In genomic region chr9:24624896-24625295, GRCm38 (mm10) we compare ENCODE assay signal across 38 mouse cellular contexts. TPM values are rescaled to one million over a fixed set of nuclear protein-coding genes. Genes with fewer than 3 reads are reported as not detected.
"Had no signal": no experiment of that assay in that cellular context is flagged by ENCODE, and none has a peak within 500 bp of the region (broad histone marks: within the 10 kb centered on the region; RNA-seq: fewer than 3 reads in every experiment).

TSS of gene Cypt4 (plus strand) at chr9:24625196.

- H3K27me3 ChIP-seq: embryonic facial prominence, embryonic 12.5 days; embryonic facial prominence, embryonic 13.5 days; embryonic facial prominence, embryonic 15.5 days; forebrain, embryonic 12.5 days; forebrain, embryonic 13.5 days; forebrain, embryonic 15.5 days had no signal

- H3K4me3 ChIP-seq: embryonic facial prominence, embryonic 10.5 days; embryonic facial prominence, embryonic 12.5 days; embryonic facial prominence, embryonic 13.5 days; embryonic facial prominence, embryonic 15.5 days; erythroblast, embryonic 14.5 days; forebrain, embryonic 10.5 days; forebrain, embryonic 12.5 days; forebrain, embryonic 13.5 days; forebrain, embryonic 15.5 days; gastrocnemius, adult 2 months; heart, adult 2 months had no signal

- H3K27ac ChIP-seq: embryonic facial prominence, embryonic 10.5 days; embryonic facial prominence, embryonic 12.5 days; embryonic facial prominence, embryonic 13.5 days; embryonic facial prominence, embryonic 15.5 days; forebrain, embryonic 10.5 days; forebrain, embryonic 12.5 days; forebrain, embryonic 13.5 days; forebrain, embryonic 15.5 days; gastrocnemius, adult 2 months; heart, adult 2 months had no signal

- H3K9me3 ChIP-seq: embryonic facial prominence, embryonic 10.5 days; embryonic facial prominence, embryonic 12.5 days; embryonic facial prominence, embryonic 13.5 days; embryonic facial prominence, embryonic 15.5 days; forebrain, embryonic 10.5 days; forebrain, embryonic 12.5 days; forebrain, embryonic 13.5 days; forebrain, embryonic 15.5 days had no signal

- H3K4me1 ChIP-seq: embryonic facial prominence, embryonic 10.5 days; embryonic facial prominence, embryonic 12.5 days; embryonic facial prominence, embryonic 13.5 days; embryonic facial prominence, embryonic 15.5 days; forebrain, embryonic 10.5 days; forebrain, embryonic 12.5 days; forebrain, embryonic 13.5 days; forebrain, embryonic 15.5 days had no signal

- H3K4me2 ChIP-seq: embryonic facial prominence, embryonic 12.5 days; embryonic facial prominence, embryonic 13.5 days; embryonic facial prominence, embryonic 15.5 days; forebrain, embryonic 12.5 days; forebrain, embryonic 13.5 days; forebrain, embryonic 15.5 days had no signal

- H3K36me3 ChIP-seq: embryonic facial prominence, embryonic 10.5 days; embryonic facial prominence, embryonic 12.5 days; embryonic facial prominence, embryonic 13.5 days; embryonic facial prominence, embryonic 15.5 days; forebrain, embryonic 10.5 days; forebrain, embryonic 12.5 days; forebrain, embryonic 15.5 days had no signal

- DNase-seq: cerebellum, adult 8-10 months; cerebellum, adult 9-10 months; cerebellum, adult 9-11 months; cerebellum, postnatal 10 days; cerebellum, postnatal 14 days; cerebellum, postnatal 25 days; cerebellum, postnatal 36 days; embryo, embryonic 11 days; forebrain, postnatal 0 days; gastrocnemius, adult 2 months; gastrocnemius, postnatal 14 days; gastrocnemius, postnatal 25 days; gastrocnemius, postnatal 36 days; heart, adult 11 months; heart, adult 18-20 months; heart, adult 2 months had no signal

- H3K9ac ChIP-seq: embryonic facial prominence, embryonic 12.5 days; embryonic facial prominence, embryonic 13.5 days; embryonic facial prominence, embryonic 15.5 days; forebrain, embryonic 12.5 days; forebrain, embryonic 13.5 days; forebrain, embryonic 15.5 days; forebrain, postnatal 0 days had no signal

RNA-seq across cellular contexts. Expression of gene Cypt4, which starts in this region (rescaled TPM):
- total RNA-seq: common myeloid progenitor, adult 5-6 weeks; forebrain, postnatal 0 days; gastrocnemius, adult 18-20 months; gastrocnemius, adult 2 months; gastrocnemius, adult 8-10 months; gastrocnemius, postnatal 14 days; gastrocnemius, postnatal 25 days; gastrocnemius, postnatal 36 days; gastrocnemius, postnatal 4 days; granulocyte monocyte progenitor cell, adult 5-6 weeks; heart, adult 18-20 months; heart, adult 2 months; heart, adult 8-10 months had no signal
- polyA plus RNA-seq: cortical plate, adult 2 months; embryonic facial prominence, embryonic 10.5 days; embryonic facial prominence, embryonic 11.5 days; embryonic facial prominence, embryonic 12.5 days; embryonic facial prominence, embryonic 13.5 days; embryonic facial prominence, embryonic 14.5 days; embryonic facial prominence, embryonic 15.5 days; erythroblast, embryonic 14.5 days; forebrain, embryonic 10.5 days; forebrain, embryonic 11.5 days; forebrain, embryonic 12.5 days; forebrain, embryonic 13.5 days; forebrain, embryonic 14.5 days; forebrain, embryonic 15.5 days; forebrain, embryonic 16.5 days; forebrain, postnatal 0 days; frontal cortex, adult 2 months; heart, adult 2 months had no signal
